Mouse (Mus musculus): Measurements from ENCODE around the gene Camkk1. TPM values are rescaled to one million over a fixed set of nuclear protein-coding genes. Genes with fewer than 3 reads are reported as not detected.

The Camkk1 gene
- total RNA-seq, 2 experiments from 2014 or later, result 1.3 to 1.9 TPM

DNA sequence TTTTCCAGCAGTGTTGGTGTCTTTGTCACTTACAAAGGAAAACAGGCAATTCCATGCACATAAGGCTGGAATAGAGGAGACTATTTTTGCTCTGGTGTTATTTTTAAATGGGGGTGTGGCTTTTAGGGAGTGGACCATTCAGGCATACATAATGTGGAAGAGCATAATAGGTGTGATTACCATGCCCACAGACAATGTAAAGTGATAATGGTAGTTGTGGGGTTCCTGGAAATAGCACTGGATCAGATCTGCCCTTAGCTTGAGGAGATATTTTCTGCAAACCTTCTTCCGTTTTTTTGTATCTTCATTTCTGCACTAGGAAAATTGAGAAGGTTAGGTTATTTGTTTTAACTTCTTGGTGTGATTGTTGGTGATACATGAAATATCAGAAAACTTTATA is 34.0 kb downstream of the Camkk1 start:
- no peak for DNase-seq

DNA sequence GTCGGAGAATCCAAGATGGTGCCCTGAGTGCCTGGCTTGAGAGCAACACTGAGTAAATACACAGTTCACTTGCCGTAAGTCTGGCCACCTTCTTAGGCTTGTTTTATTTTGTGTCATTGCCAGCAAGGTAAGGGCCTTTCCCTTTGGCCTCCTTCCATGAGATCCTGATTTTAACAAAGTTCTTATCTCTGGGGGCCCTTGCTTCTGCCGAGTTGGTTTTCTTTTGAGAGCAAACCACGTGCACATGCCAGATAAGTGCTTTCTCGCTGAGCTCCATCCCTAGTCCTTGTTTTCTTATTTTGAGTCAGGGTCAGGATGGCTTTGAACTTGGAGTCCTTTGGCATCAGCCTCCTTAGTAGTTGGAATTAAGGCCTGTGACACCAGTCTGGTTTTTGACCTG is 38.9 kb downstream of the Camkk1 start:
- DNase-seq, result no peak

DNA sequence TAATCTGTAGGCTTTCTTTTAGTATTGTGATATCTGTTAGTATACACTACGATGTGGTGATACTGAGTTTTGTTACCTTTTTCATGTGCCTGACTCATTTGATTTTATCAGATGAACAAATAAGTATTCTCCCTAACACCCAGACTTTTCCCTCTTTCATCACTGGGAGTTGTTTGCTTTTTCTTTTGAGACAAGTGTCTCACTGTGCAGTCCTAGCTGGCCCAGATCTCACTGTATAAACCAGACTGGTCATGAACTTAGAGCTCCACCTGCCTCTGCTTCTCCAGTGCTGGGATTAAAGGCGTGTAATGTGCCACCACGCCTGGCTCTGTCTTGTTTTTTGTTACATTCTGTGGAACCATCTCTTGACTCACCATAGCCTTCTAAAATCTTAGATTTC is 40.8 kb downstream of the Camkk1 start:
- no peak for DNase-seq

DNA sequence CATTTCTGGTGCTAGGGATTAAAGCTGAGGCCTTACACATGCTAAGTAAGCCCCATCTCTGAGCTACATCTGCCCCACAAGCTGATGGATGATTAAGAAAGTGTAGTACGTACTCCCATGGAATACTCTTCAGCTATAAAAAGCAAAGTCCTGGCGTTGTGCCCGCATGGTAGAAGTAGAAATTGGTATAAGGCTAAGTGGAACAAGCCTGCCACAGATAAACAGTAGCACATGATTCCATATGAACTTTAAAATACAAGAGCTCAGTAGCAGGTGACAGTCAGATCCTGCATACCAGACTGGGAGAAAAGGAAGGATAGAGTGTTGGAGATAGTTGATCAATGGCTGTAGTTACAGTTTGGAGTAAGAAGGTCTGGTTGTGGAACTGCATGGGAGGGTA is 42.6 kb downstream of the Camkk1 start:
- DNase-seq, result no peak

DNA sequence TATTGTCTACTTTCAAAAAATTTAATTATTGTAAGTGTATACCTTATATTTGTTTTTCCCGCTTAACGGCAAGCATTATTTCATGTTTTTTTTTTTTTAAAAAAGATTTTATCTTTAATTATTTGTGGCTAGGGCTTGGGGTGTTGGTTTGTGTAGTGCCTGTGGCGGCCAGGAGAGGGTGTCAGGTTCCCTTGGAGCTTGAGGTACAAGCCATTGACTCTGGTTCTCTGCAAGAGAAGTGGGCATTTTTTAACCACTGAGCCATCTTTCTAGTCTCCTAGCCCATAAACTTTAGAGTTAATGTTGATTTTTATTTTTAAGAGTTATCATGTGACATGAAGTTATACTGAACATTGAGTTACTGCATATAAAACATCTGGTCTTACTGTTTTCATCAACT is 53.0 kb downstream of the Camkk1 start:
- peak; percentile 60 for DNase-seq

DNA sequence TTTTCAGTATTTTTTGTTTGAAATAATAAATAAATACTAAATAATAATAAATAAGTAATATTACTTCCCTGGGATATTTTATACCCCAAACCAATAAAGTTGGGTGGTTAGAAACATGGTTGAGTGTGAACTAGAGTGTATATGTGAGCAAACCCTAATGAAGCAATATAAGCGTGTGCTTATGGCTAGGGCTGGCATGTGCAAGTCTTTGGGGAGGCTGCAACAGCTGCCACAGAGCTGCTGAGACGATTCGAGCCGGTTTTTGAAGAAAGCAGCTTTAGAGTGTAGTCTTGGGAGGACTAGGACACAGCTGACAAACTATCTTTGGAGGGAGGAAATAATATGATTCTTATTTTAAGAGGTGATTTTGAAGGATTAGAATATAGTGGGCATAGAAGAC is 57.5 kb downstream of the Camkk1 start:
- no peak for DNase-seq

DNA sequence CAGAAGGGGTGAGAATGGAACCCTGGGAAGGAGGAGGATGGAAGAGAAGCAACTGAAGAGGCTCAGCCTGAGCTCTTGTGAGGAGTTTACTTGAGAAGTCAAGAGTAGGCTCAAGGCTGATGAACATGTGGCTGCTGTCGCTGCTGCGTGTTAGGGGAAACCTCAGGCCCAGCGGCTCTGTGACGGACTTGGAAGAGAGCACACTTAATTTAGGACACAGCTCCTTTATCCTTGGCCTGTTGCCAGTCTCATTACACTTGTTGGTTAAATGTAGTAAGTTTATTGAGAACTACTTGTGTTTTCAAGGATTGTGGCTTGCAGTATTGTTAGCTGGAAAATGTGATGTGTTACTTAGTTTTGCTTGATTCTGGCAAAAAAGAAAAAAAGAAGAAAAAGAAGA is 57.9 kb downstream of the Camkk1 start:
- DNase-seq, result no peak

DNA sequence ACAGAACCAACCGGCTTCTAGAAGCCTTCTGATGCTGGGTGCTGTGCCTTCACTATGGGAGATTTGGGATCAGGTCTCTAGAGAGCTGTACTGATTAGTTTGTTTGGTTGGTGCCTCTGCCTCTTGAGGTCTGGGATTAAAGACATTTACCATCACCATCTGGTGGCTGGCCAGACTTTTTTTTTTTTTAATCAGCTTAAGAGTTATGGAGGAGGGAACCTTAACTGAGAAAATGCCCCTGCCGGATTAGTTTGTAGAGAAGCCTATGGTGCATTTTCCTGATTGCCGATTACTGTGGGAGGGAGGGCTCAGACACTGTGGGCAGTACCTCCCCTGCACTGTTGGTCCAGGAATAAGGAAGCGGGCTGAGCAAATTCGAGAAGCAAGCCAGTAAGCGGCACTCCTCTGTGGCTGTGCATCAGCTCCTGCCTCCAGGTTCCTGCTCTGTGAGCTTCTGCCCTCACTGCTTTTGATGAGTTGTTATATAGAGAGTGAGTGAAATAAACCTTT is 58.5 kb downstream of the Camkk1 start:
- no peak for DNase-seq

DNA sequence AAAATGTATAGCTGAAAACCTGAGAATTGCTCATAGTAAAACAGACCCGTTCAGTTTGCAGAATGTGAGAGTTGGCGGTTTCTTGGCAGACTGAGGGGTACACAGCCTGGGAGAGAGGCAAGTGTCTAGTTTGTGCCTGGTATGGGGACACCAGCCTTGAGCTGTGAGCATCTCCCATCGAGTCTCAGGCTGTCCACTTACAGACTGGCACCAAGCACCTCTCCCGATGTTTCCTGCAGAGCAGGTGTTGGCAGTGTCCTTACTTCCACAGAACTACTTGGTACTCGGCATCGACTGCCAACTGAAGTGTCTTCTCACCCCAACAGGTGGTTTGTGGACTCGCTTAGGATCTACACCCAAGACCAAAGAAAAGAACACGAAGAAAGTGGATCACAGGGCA is 59.8 kb downstream of the Camkk1 start:
- no peak for DNase-seq

DNA sequence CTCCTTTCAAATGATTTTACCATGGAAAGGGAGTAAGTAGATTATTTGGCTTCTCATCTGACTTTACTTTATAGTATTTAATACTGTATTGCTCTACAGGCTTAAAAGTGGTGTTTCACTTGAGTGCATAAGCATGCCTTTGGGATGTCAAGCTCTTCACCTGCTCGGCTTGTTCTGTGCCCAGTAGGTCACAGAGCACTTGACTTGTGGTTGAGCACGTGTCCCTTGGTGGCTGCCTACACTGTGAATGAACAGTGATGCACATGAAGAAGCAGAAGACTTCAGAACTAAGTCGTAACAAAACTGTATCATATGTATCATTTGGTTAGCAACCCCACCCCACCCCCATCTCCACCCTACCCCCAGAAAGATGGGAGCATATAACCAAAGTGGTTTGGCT is 61.5 kb downstream of the Camkk1 start:
- no peak for DNase-seq

DNA sequence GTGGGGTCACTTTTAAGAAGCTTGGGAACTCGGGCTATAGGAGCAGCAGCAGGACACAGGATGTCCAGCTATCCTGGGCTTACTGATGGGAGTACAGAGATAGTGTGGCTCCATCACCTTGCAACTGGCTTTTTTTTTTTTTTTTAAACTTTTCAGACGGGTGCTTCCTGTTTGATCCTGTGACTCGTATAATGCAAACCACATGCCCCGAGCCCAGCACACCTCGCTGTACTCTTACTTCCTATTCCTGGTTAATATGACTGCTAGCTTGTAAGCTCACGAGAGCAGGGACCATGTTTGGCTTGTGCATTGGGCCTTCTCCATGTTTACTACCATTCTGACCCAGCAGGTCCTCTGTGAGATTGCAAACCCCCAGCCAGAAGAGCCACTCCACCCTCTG is 65.5 kb downstream of the Camkk1 start:
- DNase-seq, result no peak

DNA sequence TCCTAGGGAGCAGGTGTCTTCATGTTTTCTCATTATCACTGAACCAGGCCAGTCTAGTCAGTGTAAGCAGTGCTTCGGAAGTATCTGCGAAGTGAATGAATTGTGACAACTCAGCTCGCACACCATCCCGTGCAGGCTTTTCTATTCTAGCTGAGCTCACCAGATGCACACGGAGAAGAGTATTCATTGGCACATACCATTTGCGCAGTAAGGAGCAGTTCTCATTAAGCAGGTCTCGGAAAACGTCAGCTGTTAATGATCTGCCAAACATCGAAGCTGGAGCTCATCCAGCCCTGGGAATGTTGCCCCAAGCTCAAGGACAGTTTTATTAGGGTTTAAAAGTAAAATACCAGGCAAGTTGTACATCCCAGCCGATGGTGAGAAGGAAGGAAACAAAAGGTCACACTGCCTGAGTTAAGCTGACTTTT is 66.0 kb downstream of the Camkk1 start:
- DNase-seq, result peak; percentile 58

DNA sequence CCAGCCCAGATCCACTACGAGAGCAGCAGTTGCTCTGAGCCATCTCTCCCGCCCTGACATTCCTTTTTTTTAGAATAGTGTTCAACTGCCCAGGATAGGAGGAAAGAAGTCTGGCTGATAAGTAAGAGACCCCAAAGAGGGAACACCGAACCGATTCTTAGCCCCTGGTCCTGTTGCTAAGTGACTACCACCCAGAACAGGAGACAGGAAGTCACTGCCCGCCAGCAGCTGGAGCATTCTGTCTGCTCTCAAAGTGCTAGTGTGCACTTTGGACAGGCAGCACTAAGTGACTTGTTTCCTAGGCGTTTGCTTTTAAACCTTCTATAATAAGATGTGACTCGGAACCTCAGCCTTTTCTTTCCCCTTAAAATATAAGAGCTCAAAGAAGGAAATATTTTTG is 66.6 kb downstream of the Camkk1 start:
- DNase-seq, result no peak

DNA sequence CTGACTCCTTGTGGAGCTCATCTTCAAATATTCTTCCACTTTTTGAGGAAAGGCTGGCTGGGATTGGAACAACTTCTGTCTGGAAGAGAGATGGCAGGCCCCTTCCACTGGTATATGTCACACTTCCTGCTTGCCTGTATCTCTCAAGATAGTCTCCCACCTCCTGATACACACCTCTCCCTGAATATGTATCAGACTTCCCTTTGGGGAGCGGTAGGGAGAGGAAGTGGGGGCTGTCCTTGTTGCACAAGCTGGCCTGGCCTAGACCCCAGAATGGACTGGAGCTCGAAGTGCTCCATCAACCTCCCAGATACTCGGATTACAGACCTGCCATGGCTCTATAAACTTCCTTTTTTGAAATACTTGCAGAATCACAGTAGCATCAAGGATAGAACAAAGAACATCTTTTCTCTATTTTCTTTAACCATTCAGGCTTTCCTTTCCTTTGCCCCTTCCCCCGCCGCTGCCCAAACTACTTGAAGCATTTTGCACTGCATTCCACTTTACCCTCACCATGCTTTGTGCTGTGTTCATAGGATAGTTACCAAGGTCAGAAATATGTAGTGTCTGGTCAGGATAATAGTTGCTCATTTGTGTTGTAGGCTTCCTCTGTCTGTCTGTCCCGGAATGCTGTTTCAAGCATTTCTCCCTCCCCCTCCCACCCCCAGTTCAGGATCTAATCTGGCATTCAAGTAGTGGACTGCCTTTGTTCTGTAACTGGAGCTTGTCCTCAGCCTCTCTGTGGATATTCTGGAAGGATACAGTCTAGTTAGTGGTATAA is 69.1 kb downstream of the Camkk1 start:
- no peak for DNase-seq

DNA sequence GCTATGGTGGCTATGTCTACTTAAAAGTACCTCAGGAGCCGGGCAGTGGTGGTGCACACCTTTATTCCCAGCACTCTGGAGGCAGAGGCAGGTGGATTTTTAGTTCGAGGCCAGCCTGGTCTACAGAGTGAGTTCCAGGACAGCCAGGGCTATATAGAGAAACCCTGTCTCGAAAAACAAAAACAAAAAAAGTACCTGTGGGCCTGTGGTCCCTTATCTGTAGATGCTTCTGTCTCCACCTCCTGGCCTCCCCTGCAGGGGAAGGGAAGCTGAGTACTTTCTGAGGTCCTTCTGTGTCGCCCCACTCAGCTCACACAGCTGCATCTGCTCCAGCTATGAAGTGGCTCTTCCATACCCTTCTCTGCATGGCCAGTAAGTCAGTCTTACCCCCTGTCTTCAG is 71.5 kb downstream of the Camkk1 start, which contains the start of gene Itgae:
Itgae (plus strand) TSS at position 301 of the 400 bp plus-strand sequence.
- DNase-seq, result no peak

DNA sequence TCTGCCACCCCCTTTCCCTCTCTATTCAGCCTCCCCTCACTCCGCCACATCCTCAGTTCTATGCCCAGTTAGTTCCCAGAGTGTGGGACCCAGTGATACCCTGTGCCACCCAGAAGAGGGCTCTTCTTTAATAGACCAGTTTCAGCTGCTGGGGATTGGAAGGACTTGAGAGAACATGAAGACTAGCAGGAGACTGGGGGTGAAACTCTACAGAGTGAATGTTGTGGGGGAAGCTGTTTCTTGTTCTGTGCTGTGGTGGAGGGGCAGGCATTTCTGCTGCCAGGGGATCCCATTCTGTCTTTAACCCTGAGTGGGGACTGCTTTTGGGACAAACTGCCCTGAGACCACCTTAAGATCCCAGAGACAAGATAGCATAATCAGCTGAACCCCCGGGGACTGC is 72.0 kb downstream of the Camkk1 start:
- DNase-seq, result no peak

Other genes with a start within 250 kb of the Camkk1 start
- gene Cyb5d2, start 222.9 kb upstream of the Camkk1 start, total RNA-seq (2021), result 10 to 100 TPM; 11.4 to 16.0 TPM
- 10 to 100 TPM; 26.4 to 39.9 TPM for gene Zzef1, start 222.8 kb upstream of the Camkk1 start, total RNA-seq (2021)
- gene Atp2a3, start 57.8 kb upstream of the Camkk1 start, total RNA-seq (2021), result 10 to 100 TPM; 20.1 to 26.6 TPM
- 1 to 10 TPM; 1.3 TPM for gene P2rx1, start 19.9 kb upstream of the Camkk1 start, total RNA-seq (2021)
- gene Ncbp3, start 28.8 kb downstream of the Camkk1 start, total RNA-seq (2021), result 10 to 100 TPM in 1 of 2 experiments, 1 to 10 TPM in 1; 9.1 to 11.7 TPM
- gene Itgae, start 71.6 kb downstream of the Camkk1 start, total RNA-seq (2021), result under 1 TPM; 0.82 to 0.90 TPM
- gene Haspin, start 119.3 kb downstream of the Camkk1 start, total RNA-seq (2021), result 1 to 10 TPM; 3.0 to 3.7 TPM
- 10 to 100 TPM; 14.8 to 26.1 TPM for gene P2rx5, start 141.4 kb downstream of the Camkk1 start, total RNA-seq (2021)
- 100 to 1,000 TPM; 121 to 122 TPM for gene Emc6, start 158.0 kb downstream of the Camkk1 start, total RNA-seq (2021)
- 10 to 100 TPM; 72.5 TPM for gene Tax1bp3, start 158.1 kb downstream of the Camkk1 start, total RNA-seq (2021)
- gene Ctns, start 180.0 kb downstream of the Camkk1 start, total RNA-seq (2021), result 10 to 100 TPM; 14.6 to 17.1 TPM
- 1 to 10 TPM; 9.4 to 9.6 TPM for gene Shpk, start 180.5 kb downstream of the Camkk1 start, total RNA-seq (2021)
- under 1 TPM; 0.15 to 0.24 TPM for gene Trpv1, start 215.3 kb downstream of the Camkk1 start, total RNA-seq (2021)
- gene Trpv3, start 248.4 kb downstream of the Camkk1 start, total RNA-seq (2021), result under 1 TPM; 0.12 to 0.15 TPM

Measured in adrenal gland, postnatal 10 days (tissue).